Mouse (Mus musculus) C2C12 (cell line): ENCODE results near the gene Slc1a1.

Experiments
- CEBPB ChIP-seq: IDR thresholded peaks from one replicate; pipeline ENCODE4 v1.6.1; 2011; ENCODE audit warnings: low read depth, mild to moderate bottlenecking, control low read depth, moderate library complexity
- CTCF ChIP-seq: IDR thresholded peaks from one replicate; pipeline ENCODE4 v1.5.1; 2011; ENCODE audit not compliant: control insufficient read depth, insufficient read depth, insufficient read length
- MYOD1 ChIP-seq: IDR thresholded peaks from one replicate; pipeline ENCODE4 v1.6.1; 2011; ENCODE audit warnings: low read depth; ENCODE audit not compliant: control insufficient read depth, insufficient read length

GRCm38 (mm10) chr19:28818286-28818685 lies 16.6 kb upstream of the Slc1a1 start:
- TF ChIP-seq CTCF (no peak), CEBPB (no peak), MYOD1 (no peak)
